Comparison of ENCODE assay signal across 35 mouse cellular contexts in genomic region chr11:49095367-49095766, GRCm38 (mm10). TPM values are rescaled to one million over a fixed set of nuclear protein-coding genes. Genes with fewer than 3 reads are reported as not detected.
"Had no signal": no experiment of that assay in that cellular context is flagged by ENCODE, and none has a peak within 500 bp of the region (broad histone marks: within the 10 kb centered on the region; RNA-seq: fewer than 3 reads in every experiment).

No protein-coding gene starts in this region.

- H3K4me3 ChIP-seq: layer of hippocampus, adult 2 months; limb, embryonic 10.5 days; limb, embryonic 13.5 days; liver, embryonic 12.5 days; liver, embryonic 15.5 days; lung, embryonic 15.5 days; megakaryocyte, embryonic 14.5 days; midbrain, embryonic 10.5 days; midbrain, embryonic 13.5 days; myocyte; neural tube, embryonic 13.5 days had no signal

- H3K4me2 ChIP-seq: limb, embryonic 13.5 days; liver, embryonic 12.5 days; liver, embryonic 15.5 days; lung, embryonic 15.5 days; midbrain, embryonic 13.5 days; neural tube, embryonic 13.5 days had no signal

- H3K36me3 ChIP-seq: limb, embryonic 10.5 days; limb, embryonic 13.5 days; liver, embryonic 12.5 days; liver, embryonic 15.5 days; lung, embryonic 15.5 days; midbrain, embryonic 10.5 days; midbrain, embryonic 13.5 days; neural tube, embryonic 13.5 days had no signal

- H3K9ac ChIP-seq: limb, embryonic 13.5 days; liver, embryonic 12.5 days; liver, embryonic 15.5 days; lung, embryonic 15.5 days; midbrain, embryonic 13.5 days; neural tube, embryonic 13.5 days had no signal

- H3K27ac ChIP-seq: layer of hippocampus, adult 2 months; limb, embryonic 10.5 days; limb, embryonic 13.5 days; liver, embryonic 12.5 days; liver, embryonic 15.5 days; lung, embryonic 15.5 days; midbrain, embryonic 10.5 days; midbrain, embryonic 13.5 days; neural tube, embryonic 13.5 days had no signal

- H3K9me3 ChIP-seq: limb, embryonic 10.5 days; limb, embryonic 13.5 days; liver, embryonic 12.5 days; liver, embryonic 15.5 days; lung, embryonic 15.5 days; megakaryocyte, embryonic 14.5 days; midbrain, embryonic 10.5 days; midbrain, embryonic 13.5 days; neural tube, embryonic 13.5 days had no signal

- DNase-seq: kidney, adult 18-20 months; kidney, adult 9 months; kidney, postnatal 14 days; layer of hippocampus, adult 9-11 months; liver; lung, adult 18-20 months; lung, postnatal 10 days; lung, postnatal 36 days; right cerebral cortex, adult 18-20 months; right cerebral cortex, postnatal 14 days; right cerebral cortex, postnatal 4 days; spleen, adult 18-20 months; thymus, adult 18-20 months; thymus, postnatal 25 days had no signal

- ATAC-seq: liver, embryonic 12.5 days; midbrain, embryonic 13.5 days; midbrain, embryonic 16.5 days had no signal

- H3K27me3 ChIP-seq: limb, embryonic 13.5 days; liver, embryonic 12.5 days; liver, embryonic 15.5 days; lung, embryonic 15.5 days; megakaryocyte, embryonic 14.5 days; midbrain, embryonic 13.5 days; neural tube, embryonic 13.5 days had no signal

- H3K4me1 ChIP-seq: limb, embryonic 10.5 days; limb, embryonic 13.5 days; lung, embryonic 15.5 days; midbrain, embryonic 10.5 days; midbrain, embryonic 13.5 days; neural tube, embryonic 13.5 days had no signal

RNA-seq across cellular contexts. Expression of gene Olfr1396, which starts 19.3 kb away (rescaled TPM):
- total RNA-seq: layer of hippocampus, adult 2 months; layer of hippocampus, postnatal 25 days; left cerebral cortex, adult 18-20 months; left cerebral cortex, postnatal 25 days; monocyte, adult 5-6 weeks; neutrophil, adult 5-6 weeks had no signal
- polyA plus RNA-seq: kidney, embryonic 16.5 days; large intestine, adult 2 months; limb, embryonic 10.5 days; liver, embryonic 12.5 days; liver, embryonic 15.5 days; lung, embryonic 15.5 days; midbrain, embryonic 10.5 days; midbrain, embryonic 13.5 days; midbrain, embryonic 16.5 days; myocyte; neural tube, embryonic 13.5 days; stomach, embryonic 16.5 days; testis, adult 2 months had no signal

RNA-seq across cellular contexts. Expression of gene Tgtp2, which starts 31.4 kb away (rescaled TPM):
- polyA plus RNA-seq: limb, embryonic 10.5 days; limb, embryonic 13.5 days; midbrain, embryonic 10.5 days; midbrain, embryonic 13.5 days; midbrain, embryonic 16.5 days had no signal

RNA-seq across cellular contexts. Expression of gene Olfr1395, which starts 46.7 kb away (rescaled TPM):
- total RNA-seq: layer of hippocampus, adult 2 months; layer of hippocampus, postnatal 25 days; left cerebral cortex, adult 18-20 months; left cerebral cortex, postnatal 25 days; monocyte, adult 5-6 weeks; neutrophil, adult 5-6 weeks had no signal
- polyA plus RNA-seq: kidney, embryonic 16.5 days; large intestine, adult 2 months; limb, embryonic 10.5 days; limb, embryonic 13.5 days; liver, embryonic 12.5 days; liver, embryonic 15.5 days; lung, embryonic 15.5 days; midbrain, embryonic 10.5 days; midbrain, embryonic 13.5 days; midbrain, embryonic 16.5 days; myocyte; neural tube, embryonic 13.5 days; stomach, embryonic 16.5 days; testis, adult 2 months had no signal
